Mouse (Mus musculus) 3T3-L1 (cell line): Measurements from ENCODE around the gene Tarbp2.
A peak's percentile ranks its signal among the peaks of the same experiment; 100 is the strongest.

ENCODE experiments used
- DNase-seq: peaks from one replicate; pipeline ENCODE4 v3.0.0-alpha.2; 2015; ENCODE audit warnings: low read depth, low spot score

Tarbp2 gene

DNA sequence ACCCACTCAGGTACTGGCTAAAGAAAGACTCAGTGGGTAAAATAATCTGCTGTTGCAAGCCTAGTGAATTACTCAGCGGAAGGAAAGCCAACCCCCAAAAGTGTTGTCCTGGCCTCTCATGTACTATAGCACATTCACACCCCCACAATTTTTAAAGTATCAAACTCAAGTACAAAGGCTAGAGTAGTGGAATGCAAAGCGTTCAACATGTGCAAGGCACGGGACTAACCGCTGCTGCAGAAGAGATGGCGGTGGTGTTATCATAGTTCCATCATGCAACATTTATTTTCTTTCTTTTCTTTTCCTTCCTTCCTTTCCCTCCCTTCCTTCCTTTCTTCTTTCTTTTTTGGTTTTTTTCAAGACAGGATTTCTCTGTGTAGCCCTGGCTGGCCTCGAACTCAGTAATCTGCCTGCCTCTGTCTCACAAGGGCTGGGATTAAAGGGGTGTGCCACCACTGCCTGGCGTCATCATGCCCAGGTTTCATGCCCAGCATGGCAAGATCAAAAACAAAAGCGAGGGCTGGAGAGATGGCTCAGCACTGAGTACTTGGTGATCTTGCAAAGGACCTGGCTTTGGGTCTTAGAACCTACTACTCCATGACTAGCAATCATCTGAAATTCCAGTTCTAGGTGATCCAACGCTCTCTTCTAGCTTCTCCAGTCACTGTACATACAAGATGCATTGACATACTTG lies 12.1 kb upstream of the Tarbp2 start:
- DNase-seq = no peak

DNA sequence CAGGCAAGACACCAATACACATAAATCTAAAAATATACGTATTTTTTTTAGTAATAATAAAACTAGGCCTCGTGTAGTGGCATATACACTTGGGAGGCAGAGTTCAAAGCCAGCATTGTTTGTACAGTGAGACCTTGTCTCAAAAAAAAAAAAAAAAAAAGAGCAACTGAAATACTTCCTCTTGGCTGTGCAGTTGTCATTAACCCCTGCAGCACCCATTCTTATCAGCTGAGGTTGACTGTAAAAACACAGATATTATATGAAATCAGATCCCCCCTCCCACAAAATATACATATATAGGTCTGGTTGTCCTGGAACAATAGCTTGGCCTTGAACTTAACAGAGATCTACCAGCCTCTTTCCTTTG lies 11.5 kb upstream of the Tarbp2 start:
- no peak for DNase-seq

GRCm38 (mm10) chr15:102506864-102507263 lies 11.1 kb upstream of the Tarbp2 start:
- DNase-seq = no peak

- DNase-seq = no peak
Observed at GRCm38 (mm10) chr15:102507561-102507960, 10.4 kb upstream of the Tarbp2 start.

GRCm38 (mm10) chr15:102508336-102508735 lies 9.7 kb upstream of the Tarbp2 start:
- no peak for DNase-seq

- DNase-seq = no peak
Observed at GRCm38 (mm10) chr15:102510110-102510509, 7.9 kb upstream of the Tarbp2 start.

DNA sequence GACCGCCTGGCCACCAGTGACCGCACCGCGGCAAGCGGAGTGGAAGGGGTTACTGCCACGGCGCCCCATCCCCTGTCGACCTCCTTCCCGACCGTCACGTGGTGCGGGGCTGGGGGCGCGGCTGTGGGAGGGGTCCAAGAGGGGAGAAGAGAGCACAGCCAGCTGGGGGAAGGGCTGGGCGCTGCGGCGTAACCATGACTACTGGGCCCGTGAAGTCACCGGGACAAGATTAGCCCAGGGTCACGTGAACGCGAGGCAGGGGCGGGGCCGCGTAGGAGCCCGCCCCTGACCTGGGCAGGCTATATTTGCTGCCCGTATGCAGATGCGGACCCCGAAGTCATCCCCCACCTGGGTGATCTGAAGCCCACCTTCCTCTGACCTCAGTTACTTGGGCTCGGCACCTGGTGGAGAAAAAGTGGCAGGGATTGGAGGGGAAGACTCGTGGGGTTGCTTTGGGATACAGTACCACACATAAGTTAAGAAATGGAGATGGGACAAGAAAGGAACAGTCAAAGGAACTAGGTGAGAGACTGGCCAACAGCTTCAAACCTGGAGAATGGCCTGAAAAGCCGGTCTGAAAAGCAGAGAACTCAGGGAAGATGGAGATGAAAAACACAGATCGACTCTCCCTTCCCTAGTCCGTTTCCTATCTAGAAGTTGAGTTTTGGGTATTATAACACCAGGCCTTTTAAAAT lies 7.3 kb upstream of the Tarbp2 start:
- DNase-seq = no peak

DNA sequence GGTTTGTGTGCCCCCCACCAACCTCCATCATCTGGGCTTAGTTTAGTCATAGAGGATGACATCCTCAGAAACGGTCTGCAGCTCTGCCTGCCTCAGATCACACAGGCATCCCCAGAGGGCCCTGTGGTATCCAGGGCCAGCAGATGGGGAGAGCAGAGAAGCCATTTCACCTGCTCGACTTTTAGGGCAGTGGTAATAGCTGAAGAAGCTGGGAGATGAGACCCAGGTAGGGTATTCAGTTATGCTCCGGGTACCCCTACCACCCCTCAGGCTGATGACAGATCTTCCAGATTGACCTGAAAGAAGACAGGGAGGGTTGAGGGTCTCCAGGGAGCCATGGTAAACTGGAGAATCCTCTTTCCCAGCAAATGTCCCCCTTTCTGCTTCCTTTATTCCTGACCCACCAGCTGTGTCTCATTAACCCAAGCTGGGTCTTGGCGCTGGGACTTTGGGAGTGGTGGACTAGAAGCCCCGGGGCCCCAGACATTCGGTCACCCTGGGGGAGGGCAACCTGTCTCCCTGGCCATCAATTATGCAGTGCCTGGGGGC lies 6.6 kb upstream of the Tarbp2 start:
- no peak for DNase-seq

DNA sequence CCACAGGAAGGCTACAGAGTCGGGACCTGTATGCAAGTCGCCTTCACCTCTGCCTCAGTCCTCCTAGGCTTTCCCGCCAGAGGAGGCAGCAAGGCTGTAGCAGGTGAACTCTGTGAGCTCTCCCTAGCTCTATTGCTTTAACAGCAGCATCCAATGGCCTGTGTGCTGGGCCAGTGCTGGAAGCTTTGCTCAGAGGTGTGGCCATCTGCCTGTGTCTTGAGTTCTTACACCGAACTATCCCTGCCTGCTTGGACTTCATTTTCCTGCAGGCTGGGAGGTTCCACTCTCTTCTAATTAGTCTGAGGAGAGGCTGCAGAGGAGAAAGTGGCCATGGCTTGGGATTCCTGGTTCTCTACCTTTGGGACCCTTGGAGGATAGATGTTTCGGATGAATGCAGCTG lies 6.0 kb upstream of the Tarbp2 start:
- no peak for DNase-seq

DNA sequence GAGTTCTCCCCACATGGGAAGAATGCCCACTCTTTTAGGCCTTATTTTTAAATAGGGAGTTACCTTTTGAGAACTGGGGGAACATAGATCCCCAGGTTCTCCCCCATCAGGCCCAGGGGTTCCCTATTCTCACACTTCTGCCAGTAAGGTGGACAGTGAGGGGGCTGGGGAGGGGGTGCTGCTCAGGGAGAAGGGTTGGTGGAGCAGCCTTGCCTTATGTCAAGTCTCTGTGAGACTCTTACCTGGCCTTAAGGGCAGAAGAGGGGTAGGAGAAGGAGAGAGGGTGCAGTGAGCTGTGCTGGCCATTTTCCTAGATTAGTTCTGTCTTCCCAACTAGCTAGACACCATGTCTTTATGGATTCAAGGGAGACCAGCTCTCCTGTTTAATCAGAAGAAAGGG lies 5.5 kb upstream of the Tarbp2 start:
- DNase-seq = no peak

DNA sequence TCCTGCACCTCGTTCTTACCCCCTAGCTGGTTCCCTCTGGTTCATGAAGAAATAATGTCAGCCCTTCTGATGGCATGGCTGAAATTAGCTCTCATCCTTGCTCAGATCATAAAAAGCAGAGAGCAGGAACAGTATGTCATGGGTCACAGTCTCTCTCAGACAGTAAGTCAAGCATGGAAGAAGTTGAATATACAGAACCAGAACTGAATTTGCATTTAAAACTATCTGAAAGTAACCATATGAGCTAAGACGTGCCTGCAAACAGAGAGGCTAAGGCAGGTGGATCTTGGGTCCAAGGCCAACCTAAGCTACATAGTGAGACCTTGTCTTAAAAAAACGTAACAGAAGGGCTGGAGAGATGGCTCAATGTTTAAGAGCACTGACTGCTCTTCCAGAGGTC lies 5.0 kb upstream of the Tarbp2 start:
- no peak for DNase-seq

DNA sequence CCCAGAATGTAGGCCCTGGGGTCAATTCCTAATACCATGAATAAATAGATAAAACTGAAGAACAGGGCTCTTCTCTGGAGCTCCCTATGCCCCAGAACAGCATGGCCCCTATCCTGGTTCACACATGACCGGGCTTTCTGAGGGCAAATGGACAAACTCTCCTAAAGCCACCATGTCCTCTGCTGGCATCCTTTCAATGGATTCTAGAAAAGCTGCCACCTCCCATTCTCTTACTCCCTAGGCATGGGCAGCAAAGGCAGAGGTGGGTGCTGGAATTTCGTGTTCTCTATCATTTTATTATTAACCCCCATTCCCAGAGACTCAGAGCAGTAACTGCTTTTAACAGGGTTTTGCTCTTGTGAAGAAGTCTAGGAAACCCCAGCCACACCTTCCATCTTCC lies 2.7 kb upstream of the Tarbp2 start:
- no peak for DNase-seq

DNA sequence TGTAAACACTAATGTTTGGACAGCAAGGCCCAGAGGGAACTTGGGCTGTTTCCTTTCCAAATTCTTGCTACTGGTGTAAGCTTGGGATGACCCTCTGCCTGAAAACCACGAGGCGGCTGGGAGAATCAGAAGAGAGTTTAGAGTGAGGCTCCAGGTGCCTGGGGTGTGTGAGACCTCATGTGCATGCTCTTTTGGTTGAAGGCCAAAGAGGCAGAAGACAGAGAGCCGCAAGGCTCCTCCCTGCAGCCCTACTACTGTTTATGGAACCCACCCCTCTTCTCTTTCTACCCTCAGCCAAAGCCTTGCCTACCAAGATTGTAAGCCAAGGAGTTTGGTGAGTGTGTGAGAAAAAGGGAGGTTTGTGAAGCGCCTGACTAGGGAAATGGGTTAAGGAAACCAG lies 2.2 kb upstream of the Tarbp2 start:
- DNase-seq = no peak

DNA sequence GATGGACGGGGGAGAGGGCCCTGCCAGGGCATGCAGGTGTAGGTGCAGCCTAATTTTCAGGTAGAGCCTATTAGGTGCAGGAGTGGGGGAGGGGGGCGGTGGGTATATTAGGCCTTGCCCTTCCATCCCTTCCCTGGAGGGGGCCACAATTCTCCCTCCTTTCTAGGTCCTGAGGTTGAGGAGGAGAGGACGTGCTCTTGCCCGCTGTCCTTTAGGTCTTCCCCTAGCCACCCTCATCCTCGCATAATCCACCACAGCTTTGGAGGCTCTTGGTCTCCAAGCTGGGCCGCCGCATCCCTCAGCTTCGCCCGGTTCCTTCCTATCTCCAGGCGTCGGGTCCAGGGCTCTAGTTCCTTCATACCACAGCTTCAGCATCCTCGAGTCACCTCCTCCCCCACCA lies 1.7 kb upstream of the Tarbp2 start:
- DNase-seq = peak; percentile 70

- DNase-seq = peak; percentile 86
Observed at GRCm38 (mm10) chr15:102516728-102517404, 1.1 kb upstream of the Tarbp2 start, which contains the start of gene Map3k12. Map3k12 (minus strand) TSS chr15:102517064.

- no peak for DNase-seq
Observed at GRCm38 (mm10) chr15:102517631-102517975, 389 bp upstream of the Tarbp2 start.

GRCm38 (mm10) chr15:102518859-102519201 lies 838 bp downstream of the Tarbp2 start:
- DNase-seq = no peak

DNA sequence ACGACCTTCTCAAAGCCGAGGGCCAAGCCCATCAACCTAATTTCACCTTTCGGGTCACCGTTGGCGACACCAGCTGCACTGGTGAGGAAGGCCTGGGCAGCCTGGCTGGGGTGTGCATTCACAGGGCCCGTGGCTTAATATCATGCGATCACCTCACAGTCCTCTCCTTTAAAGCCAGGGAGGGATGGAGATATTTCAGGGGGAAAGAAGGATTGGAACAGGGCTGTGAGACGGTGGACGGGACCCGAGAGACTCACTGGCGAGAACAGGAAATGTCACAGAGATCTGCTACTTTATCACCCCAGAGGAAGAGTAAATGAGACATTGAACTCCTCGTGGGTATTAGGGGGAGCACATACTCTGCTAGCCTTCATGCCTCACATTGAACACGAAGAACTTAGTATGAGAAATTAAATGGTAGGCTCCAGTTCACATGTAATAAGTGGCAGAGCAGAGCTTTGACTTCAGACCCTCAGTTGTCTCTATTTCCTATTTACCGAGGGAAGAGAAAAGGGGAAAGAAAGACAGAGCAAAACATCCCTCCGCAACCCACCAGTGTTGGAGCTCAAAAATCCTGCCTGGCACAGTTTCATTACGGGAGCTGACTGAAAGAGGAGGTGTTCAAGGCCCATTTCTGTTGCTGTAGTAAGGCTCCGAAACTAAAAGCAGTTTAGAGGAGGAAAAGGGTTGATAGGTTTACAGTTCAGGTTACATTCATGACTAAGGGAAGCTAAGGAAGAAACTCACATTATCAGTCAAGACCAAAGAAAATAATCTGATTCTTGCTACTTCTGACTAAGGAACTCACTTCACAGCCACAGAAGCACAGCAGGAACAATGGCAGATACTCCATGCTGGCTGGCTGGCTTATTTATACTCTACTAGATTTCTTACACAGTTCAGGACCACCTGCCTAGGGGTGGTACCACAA lies 1.5 kb downstream of the Tarbp2 start:
- DNase-seq = no peak

- peak; percentile 72 for DNase-seq
Observed at GRCm38 (mm10) chr15:102520416-102520815, 2.4 kb downstream of the Tarbp2 start.

DNA sequence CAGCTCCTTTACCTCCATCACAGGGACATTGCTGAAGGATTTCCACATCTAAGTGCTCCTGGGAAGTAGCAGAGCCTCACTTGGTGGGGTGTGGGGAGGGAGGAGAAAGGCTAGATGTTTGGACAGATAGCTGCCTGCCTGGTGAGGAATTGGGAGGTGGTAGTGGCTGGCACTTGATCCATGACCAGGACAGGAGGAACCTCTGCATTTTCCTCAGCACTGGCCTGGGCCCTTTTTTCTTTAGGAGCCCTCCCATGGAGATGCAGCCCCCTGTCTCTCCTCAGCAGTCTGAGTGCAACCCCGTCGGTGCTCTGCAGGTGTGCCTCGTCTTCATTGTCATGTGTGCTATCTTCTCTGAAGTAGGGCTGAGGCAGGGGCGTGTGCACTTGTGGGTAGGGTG lies 3.5 kb downstream of the Tarbp2 start:
- no peak for DNase-seq

DNA sequence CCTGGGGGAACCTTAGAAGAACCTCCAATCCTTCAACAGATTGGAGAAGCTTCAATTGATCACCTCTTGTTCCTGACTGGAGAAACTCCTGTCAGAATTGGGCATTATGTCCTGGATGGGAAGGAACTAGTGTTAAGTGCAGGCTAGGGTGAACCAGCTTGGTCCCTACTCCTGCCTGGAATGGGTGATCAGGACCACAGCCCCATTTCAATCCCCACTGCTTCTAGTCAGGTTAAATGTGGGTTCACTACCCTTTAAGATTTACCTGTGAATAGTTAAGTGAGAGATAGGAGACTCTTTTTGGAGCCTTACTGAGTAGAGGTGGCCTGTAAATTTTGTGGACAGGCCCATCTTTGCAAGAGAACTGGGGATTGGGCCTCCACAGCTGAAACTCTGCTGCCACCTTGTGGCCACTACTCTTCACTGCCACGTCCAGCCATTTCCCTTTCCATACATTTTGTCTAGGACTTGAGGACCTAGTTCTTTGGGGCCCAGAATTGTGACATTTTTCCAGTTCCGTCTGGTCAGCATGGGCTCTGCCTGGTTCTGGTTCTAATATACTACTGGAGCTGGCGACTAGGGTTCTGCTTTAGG lies 7.0 kb downstream of the Tarbp2 start, which contains the start of gene Npff:
Npff (minus strand) TSS at position 51 of the 594 bp plus-strand sequence.
- DNase-seq = peak; percentile 93
